Mouse (Mus musculus) liver, embryonic 13.5 days (tissue): Measurements from ENCODE around the gene Tbcb. TPM values are rescaled to one million over a fixed set of nuclear protein-coding genes. Genes with fewer than 3 reads are reported as not detected.
A peak's percentile ranks its signal among the peaks of the same experiment; 100 is the strongest.
"Not testable (repeated sequence)": the region's sequence is repeated elsewhere in the genome, so short reads cannot be mapped to it uniquely, and the experiment has no call there.

ENCODE experiments used
- ATAC-seq: fragments of 200-750 bp; cut with Nextera tagmentation; 2 replicates; pipeline ENCODE4 v1.8.0; 2017; ENCODE audit warnings: low read depth, mild to moderate bottlenecking, moderate number of reproducible peaks, moderate library complexity
- DNase-seq: peaks from one replicate; pipeline ENCODE4 v3.0.0; 2022
- H3K27ac ChIP-seq: fragments of 300-500 bp; sonication (generic); 2 replicates; pipeline ENCODE4 v1.5.1; 2015; ENCODE audit warnings: moderate library complexity, mild to moderate bottlenecking, inconsistent platforms
- H3K27me3 ChIP-seq: fragments of 300-500 bp; sonication (generic); 2 replicates; pipeline ENCODE4 v1.6.1; 2015; ENCODE audit warnings: mild to moderate bottlenecking, inconsistent platforms
- H3K36me3 ChIP-seq: fragments of 300-500 bp; sonication (generic); 2 replicates; pipeline ENCODE4 v1.6.1; 2015; ENCODE audit warnings: mild to moderate bottlenecking, inconsistent platforms
- H3K4me1 ChIP-seq: fragments of 300-500 bp; sonication (generic); replicated peaks from 2 replicates; pipeline ENCODE4 v1.6.1; 2015; ENCODE audit warnings: inconsistent platforms
- H3K4me2 ChIP-seq: fragments of 300-500 bp; sonication (generic); 2 replicates; pipeline ENCODE4 v1.6.1; 2015; ENCODE audit warnings: inconsistent platforms, mild to moderate bottlenecking, moderate library complexity
- H3K4me3 ChIP-seq: fragments of 300-500 bp; sonication (generic); replicated peaks from 2 replicates; pipeline ENCODE4 v1.5.1; 2015; ENCODE audit warnings: mild to moderate bottlenecking, inconsistent platforms
- H3K9ac ChIP-seq: fragments of 300-500 bp; sonication (generic); 2 replicates; pipeline ENCODE4 v1.6.1; 2015; ENCODE audit warnings: mild to moderate bottlenecking, inconsistent platforms
- H3K9me3 ChIP-seq: fragments of 300-500 bp; sonication (generic); replicated peaks from 2 replicates; pipeline ENCODE4 v1.6.1; 2016; ENCODE audit warnings: inconsistent platforms
- WGBS: fragments of 180-500 bp; shearing (Covaris S2); methylation state at CpG from one replicate; pipeline ENCODE4 v1.1.7; 2015; ENCODE audit not compliant: insufficient replicate concordance; 5-methylcytosine and 5-hydroxymethylcytosine counted together
- polyA plus RNA-seq: library from polyadenylated mRNA; unstranded; fragments of >200 nt; fragmentation: Nextera tagmentation; extraction: Ambion mirVana; gene quantifications from 2 replicates; pipeline ENCODE4 v1.2.1, GENCODE M21; 2015

Gene Tbcb
- polyA plus RNA-seq, 1 experiment from 2014 or later = 63.7 TPM

DNA sequence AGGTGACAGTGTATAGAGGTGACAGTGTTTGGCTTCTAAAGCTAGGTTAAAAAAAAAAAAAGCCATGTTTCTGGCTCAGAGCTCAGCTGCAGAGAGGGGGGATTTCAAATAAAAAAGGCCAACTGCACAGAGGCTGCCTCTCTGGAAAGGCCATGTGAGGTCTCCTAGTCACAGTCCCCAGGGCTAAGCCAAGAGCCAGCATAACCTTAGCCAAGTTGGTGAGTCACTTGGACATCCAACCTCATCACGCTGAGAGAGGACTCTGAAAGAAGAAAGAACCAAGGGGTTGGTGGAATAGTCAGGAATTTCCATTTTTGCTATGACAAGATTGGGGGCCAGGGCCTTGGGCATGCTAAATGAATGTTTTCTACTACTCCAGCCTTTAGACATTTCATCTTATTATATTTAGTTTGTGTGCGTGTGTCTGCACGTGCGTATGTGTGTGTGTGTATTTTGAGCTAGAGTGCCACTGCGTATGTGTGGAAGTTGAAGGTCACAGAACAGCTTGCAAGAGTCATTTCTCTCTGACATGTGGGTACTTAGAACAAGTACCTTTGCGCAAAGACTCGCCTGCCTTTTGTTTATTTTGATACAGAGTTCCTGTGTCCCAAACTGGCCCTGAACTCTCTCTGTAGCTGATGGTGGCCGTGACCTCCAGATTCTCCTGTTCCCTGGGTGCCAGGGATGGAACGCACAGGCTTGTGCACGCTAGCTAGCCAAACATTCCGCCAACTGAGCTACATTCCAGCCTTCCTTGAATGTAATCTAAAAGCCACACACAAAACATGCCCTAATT, 29.0 kb downstream of the Tbcb start:
- ATAC-seq (no peak), DNase-seq (no peak)
- Histone ChIP-seq H3K9me3 (no peaks in the 10 kb centered on the region), H3K27me3 (0 out of 2 replicates have a peak, but pooled peaks cover 3% of the 10 kb centered on the region), H3K9ac (no peak overlapping the region), H3K36me3 (no peaks in the 10 kb centered on the region), H3K4me1 (peaks cover 12% of the 10 kb centered on the region), H3K4me2 (no peak overlapping the region), H3K27ac (no peak overlapping the region), H3K4me3 (no peak overlapping the region)
- 74% methylated on average over 11 of the region's 11 CpGs for WGBS

GRCm38 (mm10) chr7:30200661-30201060, 31.4 kb downstream of the Tbcb start:
- H3K4me3 ChIP-seq, H3K9ac ChIP-seq, H3K27ac ChIP-seq, H3K4me2 ChIP-seq, ATAC-seq, DNase-seq, H3K9me3 ChIP-seq, H3K27me3 ChIP-seq, H3K36me3 ChIP-seq: not testable (repeated sequence)
- peaks cover 27% of the 10 kb centered on the region for H3K4me1 ChIP-seq
- WGBS = 83% methylated on average over 5 of the region's 5 CpGs

GRCm38 (mm10) chr7:30200200-30200599, 31.9 kb downstream of the Tbcb start:
- Histone ChIP-seq H3K9me3 (no peaks in the 10 kb centered on the region), H3K4me2 (no peak overlapping the region), H3K9ac (no peak overlapping the region), H3K27me3 (0 out of 2 replicates have a peak, but pooled peaks cover 3% of the 10 kb centered on the region), H3K4me1 (peaks cover 32% of the 10 kb centered on the region), H3K4me3 (no peak overlapping the region), H3K27ac (no peak overlapping the region), H3K36me3 (no peaks in the 10 kb centered on the region)
- DNase-seq = no peak
- WGBS = 76% methylated on average over 5 of the region's 5 CpGs
- no peak for ATAC-seq

- Histone ChIP-seq H3K4me3 (no peak overlapping the region), H3K9ac (no peak overlapping the region), H3K9me3 (no peaks in the 10 kb centered on the region), H3K36me3 (no peaks in the 10 kb centered on the region), H3K4me2 (no peak overlapping the region), H3K27ac (no peak overlapping the region), H3K27me3 (0 out of 2 replicates have a peak, but pooled peaks cover 3% of the 10 kb centered on the region), H3K4me1 (peaks cover 31% of the 10 kb centered on the region)
- 67% methylated on average over 18 of the region's 18 CpGs for WGBS
- no peak for ATAC-seq
- DNase-seq = no peak
Measured at GRCm38 (mm10) chr7:30199498-30200139, 32.5 kb downstream of the Tbcb start.

- no peaks in the 10 kb centered on the region for H3K36me3 ChIP-seq
- H3K9ac ChIP-seq = peak within 1 kb of the TSS; percentile 14; the same call in 1 of the 2 replicates
- DNase-seq = peak; percentile 68
- H3K9me3 ChIP-seq = no peaks in the 10 kb centered on the region
- no peak within 1 kb of the TSS for H3K4me3 ChIP-seq
- peaks cover 29% of the 10 kb centered on the region for H3K4me1 ChIP-seq
- no peak within 1 kb of the TSS for H3K27ac ChIP-seq
- peak within 1 kb of the TSS; percentile 29 for H3K4me2 ChIP-seq
- 0 out of 2 replicates have a peak, but pooled peaks cover 3% of the 10 kb centered on the region for H3K27me3 ChIP-seq
- WGBS = 7% methylated on average over 8 of the region's 8 CpGs
- no peak for ATAC-seq
Measured at GRCm38 (mm10) chr7:30198481-30198971, 33.5 kb downstream of the Tbcb start, which contains the start of gene Capns1. Gene Capns1, minus strand, starts transcription at chr7:30198811.

- peaks cover 37% of the 10 kb centered on the region for H3K4me1 ChIP-seq
- DNase-seq (no peak), ATAC-seq (no peak)
- no peak overlapping the region for H3K4me2 ChIP-seq
- H3K27me3 ChIP-seq = 0 out of 2 replicates have a peak, but pooled peaks cover 3% of the 10 kb centered on the region
- no peak overlapping the region for H3K9ac ChIP-seq
- H3K4me3 ChIP-seq = no peak overlapping the region
- H3K36me3 ChIP-seq = 0 out of 2 replicates have a peak, but pooled peaks cover 2% of the 10 kb centered on the region
- no peak overlapping the region for H3K27ac ChIP-seq
- WGBS = 64% methylated on average over 5 of the region's 5 CpGs
- H3K9me3 ChIP-seq = no peaks in the 10 kb centered on the region
Measured at GRCm38 (mm10) chr7:30197592-30198129, 34.4 kb downstream of the Tbcb start.

DNA sequence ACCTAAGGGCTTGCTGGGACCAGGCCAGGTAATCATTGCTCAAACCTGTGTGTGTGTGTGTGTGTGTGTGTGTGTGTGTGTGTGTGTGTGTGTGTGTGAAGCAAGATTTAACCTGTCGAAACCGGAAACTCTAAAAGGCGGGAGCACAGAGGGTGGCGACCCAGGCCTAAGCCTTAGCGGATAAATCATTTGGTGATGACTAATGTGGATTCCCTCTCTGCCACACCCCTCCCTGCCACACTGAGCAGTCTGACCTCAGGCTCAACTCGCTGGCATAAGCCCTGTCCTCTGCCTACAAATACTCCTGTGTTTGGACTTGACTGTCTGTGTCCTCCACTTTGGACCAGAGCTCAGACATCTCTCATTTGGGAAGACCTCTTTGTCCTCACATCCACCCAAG, 35.9 kb downstream of the Tbcb start:
- no peak for ATAC-seq
- H3K9ac ChIP-seq = no peak overlapping the region

GRCm38 (mm10) chr7:30195461-30195860, 36.6 kb downstream of the Tbcb start:
- H3K9me3 ChIP-seq = no peaks in the 10 kb centered on the region
- DNase-seq (no peak), ATAC-seq (no peak)
- H3K27me3 ChIP-seq = 0 out of 2 replicates have a peak, but pooled peaks cover 3% of the 10 kb centered on the region
- peak overlapping the region; percentile 94 for H3K4me2 ChIP-seq
- peak overlapping the region; percentile 90; the same call in 1 of the 2 replicates for H3K9ac ChIP-seq
- 0 out of 2 replicates have a peak overlapping the region, but pooled peaks have one; percentile 95 for H3K27ac ChIP-seq
- peaks cover 43% of the 10 kb centered on the region for H3K4me1 ChIP-seq
- WGBS = 63% methylated on average over 6 of the region's 6 CpGs
- H3K4me3 ChIP-seq = peak overlapping the region; percentile 86
- peaks cover 24% of the 10 kb centered on the region for H3K36me3 ChIP-seq

More for the DNA sequence above, 35.9 kb downstream of the Tbcb start:
- no peak for DNase-seq
- H3K9me3 ChIP-seq = no peaks in the 10 kb centered on the region
- no peak overlapping the region for H3K4me2 ChIP-seq
- H3K4me1 ChIP-seq = peaks cover 43% of the 10 kb centered on the region
- H3K27me3 ChIP-seq = 0 out of 2 replicates have a peak, but pooled peaks cover 3% of the 10 kb centered on the region
- 77% methylated on average over 6 of the region's 6 CpGs for WGBS
- H3K36me3 ChIP-seq = peaks cover 17% of the 10 kb centered on the region
- no peak overlapping the region for H3K4me3 ChIP-seq
- no peak overlapping the region for H3K27ac ChIP-seq

DNA sequence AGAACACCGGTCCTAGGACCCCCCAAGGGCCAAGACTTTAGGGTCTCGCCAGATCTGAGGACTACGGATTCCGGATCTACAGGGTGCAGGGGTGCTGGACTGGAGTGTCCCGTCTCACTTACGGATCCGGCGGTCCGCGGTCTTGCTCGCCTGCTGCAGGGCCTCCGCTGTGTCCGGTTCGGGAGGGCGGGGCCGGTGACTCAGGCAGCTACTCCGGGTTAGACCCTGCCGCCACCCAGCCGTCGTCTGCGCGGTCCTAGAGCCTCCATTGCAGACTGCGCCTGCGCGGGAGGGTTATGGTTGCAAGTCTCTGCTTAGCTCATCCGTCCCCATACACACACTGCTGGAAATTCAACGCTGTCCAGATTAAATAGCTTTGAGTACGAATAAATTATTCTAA, 37.2 kb downstream of the Tbcb start:
- DNase-seq (peak; percentile 95), ATAC-seq (peak; percentile 90)
- Histone ChIP-seq H3K9me3 (no peaks in the 10 kb centered on the region), H3K4me2 (peak overlapping the region; percentile 94), H3K4me3 (peak overlapping the region; percentile 86), H3K9ac (peak overlapping the region; percentile 90), H3K36me3 (peaks cover 30% of the 10 kb centered on the region), H3K27me3 (no peaks in the 10 kb centered on the region), H3K4me1 (peaks cover 43% of the 10 kb centered on the region), H3K27ac (peak overlapping the region; percentile 95)
- WGBS = 1% methylated on average over 28 of the region's 28 CpGs

- WGBS = under 1% methylated on average over 26 of the region's 26 CpGs
Measured at GRCm38 (mm10) chr7:30194101-30194831, 37.8 kb downstream of the Tbcb start.

More at GRCm38 (mm10) chr7:30194101-30194831, 37.8 kb downstream of the Tbcb start:
- Histone ChIP-seq H3K27ac (peak overlapping the region; percentile 95), H3K36me3 (peaks cover 35% of the 10 kb centered on the region), H3K4me3 (peak overlapping the region; percentile 86), H3K4me2 (peak overlapping the region; percentile 94), H3K4me1 (peaks cover 43% of the 10 kb centered on the region), H3K27me3 (no peaks in the 10 kb centered on the region), H3K9me3 (no peaks in the 10 kb centered on the region), H3K9ac (peak overlapping the region; percentile 90)
- ATAC-seq = peak; percentile 42
- peak; percentile 33 for DNase-seq
